Mouse (Mus musculus) midbrain, postnatal 0 days (tissue): ENCODE measurements around the gene Calca. TPM values are rescaled to one million over a fixed set of nuclear protein-coding genes. Genes with fewer than 3 reads are reported as not detected.
"Not testable (repeated sequence)": the region's sequence is repeated elsewhere in the genome, so short reads cannot be mapped to it uniquely, and the experiment has no call there.

ENCODE experiments used
- ATAC-seq: fragments of 200-750 bp; cut with Nextera tagmentation; 2 replicates; pipeline ENCODE4 v1.8.0; 2017; ENCODE audit warnings: moderate number of reproducible peaks, mild to moderate bottlenecking, moderate TSS enrichment, moderate library complexity; ENCODE audit not compliant: low FRiP score
- DNase-seq: peaks from one replicate; pipeline ENCODE4 v3.0.0-alpha.2; 2015; ENCODE audit warnings: low spot score
- H3K27ac ChIP-seq: fragments of 300-500 bp; sonication (generic); 2 replicates; pipeline ENCODE4 v1.5.1; 2014; ENCODE audit warnings: low read depth, mild to moderate bottlenecking, low read length, mixed read lengths
- H3K27me3 ChIP-seq: fragments of 300-500 bp; sonication (generic); 2 replicates; pipeline ENCODE4 v1.6.1; 2014; ENCODE audit warnings: low read length, control low read depth, mixed read lengths; ENCODE audit not compliant: insufficient read depth
- H3K36me3 ChIP-seq: fragments of 300-500 bp; sonication (generic); 2 replicates; pipeline ENCODE4 v1.6.1; 2014; ENCODE audit warnings: low read length, control low read depth, mixed read lengths; ENCODE audit not compliant: insufficient read depth
- H3K4me1 ChIP-seq: fragments of 300-500 bp; sonication (generic); 2 replicates; pipeline ENCODE4 v1.6.1; 2014; ENCODE audit warnings: mild to moderate bottlenecking, control low read depth, antibody characterized with exemption, low read length, mixed read lengths; ENCODE audit not compliant: insufficient read depth
- H3K4me2 ChIP-seq: fragments of 300-500 bp; sonication (generic); 2 replicates; pipeline ENCODE4 v1.6.1; 2014; ENCODE audit warnings: low read depth, mild to moderate bottlenecking, low read length, mixed read lengths; ENCODE audit not compliant: poor library complexity, severe bottlenecking
- H3K4me3 ChIP-seq: fragments of 300-500 bp; sonication (generic); 2 replicates; pipeline ENCODE4 v1.5.1; 2014; ENCODE audit warnings: low read depth, mild to moderate bottlenecking, low read length, moderate library complexity
- H3K9ac ChIP-seq: fragments of 300-500 bp; sonication (generic); replicated peaks from 2 replicates; pipeline ENCODE4 v1.6.1; 2014; ENCODE audit warnings: mild to moderate bottlenecking, low read length, moderate library complexity, mixed read lengths; ENCODE audit not compliant: poor library complexity, severe bottlenecking
- H3K9me3 ChIP-seq: fragments of 300-500 bp; sonication (generic); 2 replicates; pipeline ENCODE4 v1.6.1; 2016; ENCODE audit warnings: low read length, control low read depth
- CTCF ChIP-seq: IDR thresholded peaks from 2 replicates; pipeline ENCODE4 v1.5.1; 2016; ENCODE audit warnings: antibody characterized with exemption, mild to moderate bottlenecking
- WGBS: fragments of 180-500 bp; shearing (Covaris S2); extraction: QIAGEN DNeasy Blood & Tissue Kit; methylation state at CpG from one replicate; pipeline ENCODE4 v1.1.7; 2014; 5-methylcytosine and 5-hydroxymethylcytosine counted together
- polyA plus RNA-seq: library from polyadenylated mRNA; unstranded; fragments of >200 nt; fragmentation: Nextera tagmentation; extraction: Ambion mirVana; gene quantifications from 2 replicates; pipeline ENCODE4 v1.2.1, GENCODE M21; 2015
- total RNA-seq: library from RNA; depleted of rRNA; stranded (reverse); fragments of >200 nt; gene quantifications from 2 replicates; pipeline ENCODE4 v1.2.3, GENCODE M21; 2014; rRNA removed

The Calca gene
- total and polyA plus RNA-seq, 2 experiments from 2014 or later: 7.2 to 9.6 TPM

DNA sequence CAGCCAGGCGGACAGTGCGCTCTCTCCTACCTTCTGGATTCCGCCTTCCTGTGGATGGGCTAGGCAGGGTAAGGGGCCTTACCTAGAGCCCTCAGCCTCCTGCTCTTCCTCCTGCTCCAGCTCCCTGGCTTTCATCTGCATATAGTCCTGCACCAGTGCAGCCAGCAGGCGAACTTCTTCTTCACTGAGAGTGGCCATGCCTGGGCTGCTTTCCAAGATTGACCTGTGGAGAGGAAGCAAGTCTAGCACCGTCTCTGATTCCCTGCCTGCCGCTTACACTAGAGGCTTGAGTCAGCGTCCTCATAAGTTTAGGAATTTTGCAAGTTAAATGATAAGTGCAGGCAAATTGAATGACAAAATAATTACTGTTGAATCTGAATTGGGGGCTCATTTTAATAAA is 1.8 kb downstream of the Calca start:
- H3K27me3 ChIP-seq: no peaks in the 10 kb centered on the region; the same call in 1 of the 2 replicates
- H3K27ac ChIP-seq: no peak overlapping the region
- TF ChIP-seq CTCF: no peak
- no peak overlapping the region for H3K4me3 ChIP-seq
- 77% methylated on average over 7 of the region's 7 CpGs for WGBS
- DNase-seq: no peak
- ATAC-seq: no peak
- no peaks in the 10 kb centered on the region for H3K9me3 ChIP-seq
- no peaks in the 10 kb centered on the region for H3K36me3 ChIP-seq
- H3K9ac ChIP-seq: no peak overlapping the region
- no peak overlapping the region for H3K4me2 ChIP-seq
- H3K4me1 ChIP-seq: no peaks in the 10 kb centered on the region

DNA sequence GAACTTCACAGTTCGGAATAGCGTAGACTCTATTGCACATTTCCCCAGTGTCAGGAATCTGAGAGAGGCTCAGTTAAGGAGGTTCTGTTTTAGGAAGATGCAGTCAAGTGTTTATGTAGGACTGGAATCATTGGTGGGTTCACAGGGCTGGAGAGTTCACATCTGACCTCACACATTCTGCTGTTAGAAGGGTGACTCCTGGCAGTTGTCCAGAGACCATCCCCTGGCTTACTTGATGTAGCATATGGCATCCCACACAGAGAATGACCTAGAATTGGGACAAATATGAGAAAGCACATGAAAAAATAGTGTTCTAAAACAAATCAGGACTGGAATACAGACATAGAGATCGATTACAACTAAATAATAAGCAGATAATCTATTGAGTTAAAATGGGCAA is 10.2 kb downstream of the Calca start:
- ATAC-seq (no peak), DNase-seq (peak; percentile 6)
- Histone ChIP-seq H3K27me3 (no peaks in the 10 kb centered on the region), H3K4me3 (no peak overlapping the region), H3K4me2 (no peak overlapping the region), H3K9me3 (no peaks in the 10 kb centered on the region), H3K36me3 (no peaks in the 10 kb centered on the region), H3K9ac (no peak overlapping the region), H3K4me1 (no peaks in the 10 kb centered on the region), H3K27ac (no peak overlapping the region)
- no peak for TF ChIP-seq CTCF
- WGBS: 94% methylated on average over 3 of the region's 3 CpGs

DNA sequence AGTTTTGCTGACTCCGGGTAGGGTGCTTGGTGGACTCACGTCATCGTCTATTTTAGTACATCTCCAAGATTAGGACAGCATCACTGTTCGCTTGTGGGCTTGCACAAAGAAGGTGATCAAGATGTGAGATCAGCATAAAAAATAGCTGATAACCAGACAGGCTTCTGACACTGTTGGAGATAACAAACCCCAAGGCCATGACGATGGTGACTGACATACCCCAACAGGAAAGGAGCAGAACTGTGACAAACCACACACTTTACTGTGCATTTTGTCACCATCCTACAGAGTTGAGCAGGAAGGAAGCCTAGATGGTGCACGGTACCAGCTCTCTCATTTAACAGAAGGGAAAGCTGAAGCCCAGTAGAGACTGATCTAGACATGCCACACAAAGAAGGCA is 19.4 kb downstream of the Calca start:
- ATAC-seq: no peak
- H3K27me3 ChIP-seq: no peaks in the 10 kb centered on the region
- no peaks in the 10 kb centered on the region for H3K36me3 ChIP-seq
- H3K27ac ChIP-seq: no peak overlapping the region
- H3K9me3 ChIP-seq: no peaks in the 10 kb centered on the region
- TF ChIP-seq CTCF: no peak
- no peak overlapping the region for H3K4me3 ChIP-seq
- WGBS: 93% methylated on average over 6 of the region's 6 CpGs
- H3K9ac ChIP-seq: no peak overlapping the region
- DNase-seq: no peak
- no peaks in the 10 kb centered on the region for H3K4me1 ChIP-seq
- H3K4me2 ChIP-seq: no peak overlapping the region

DNA sequence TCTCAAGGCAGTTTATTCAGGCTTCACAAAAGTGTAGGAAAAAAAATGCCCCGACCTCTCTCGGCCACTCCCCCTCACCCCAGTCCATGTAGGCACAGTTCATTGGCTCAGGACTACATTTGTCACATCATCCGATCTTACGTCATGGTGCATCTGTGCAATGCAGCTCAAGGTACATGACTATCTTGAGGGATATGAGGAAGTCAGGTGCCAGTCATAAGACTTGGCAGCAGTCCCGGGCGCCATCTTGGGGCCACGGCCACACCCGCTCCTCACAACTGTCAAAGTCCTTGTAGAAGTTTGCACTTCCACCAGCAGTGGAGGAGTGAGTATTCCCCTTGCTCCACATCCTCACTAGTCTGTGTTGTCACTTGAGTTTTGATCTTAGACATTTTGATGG is 41.8 kb downstream of the Calca start:
- H3K4me2 ChIP-seq, H3K27ac ChIP-seq, DNase-seq, H3K9me3 ChIP-seq, H3K36me3 ChIP-seq, H3K27me3 ChIP-seq, ATAC-seq, H3K4me3 ChIP-seq, H3K4me1 ChIP-seq, H3K9ac ChIP-seq: not testable (repeated sequence)
- WGBS: 92% methylated on average over 8 of the region's 8 CpGs

DNA sequence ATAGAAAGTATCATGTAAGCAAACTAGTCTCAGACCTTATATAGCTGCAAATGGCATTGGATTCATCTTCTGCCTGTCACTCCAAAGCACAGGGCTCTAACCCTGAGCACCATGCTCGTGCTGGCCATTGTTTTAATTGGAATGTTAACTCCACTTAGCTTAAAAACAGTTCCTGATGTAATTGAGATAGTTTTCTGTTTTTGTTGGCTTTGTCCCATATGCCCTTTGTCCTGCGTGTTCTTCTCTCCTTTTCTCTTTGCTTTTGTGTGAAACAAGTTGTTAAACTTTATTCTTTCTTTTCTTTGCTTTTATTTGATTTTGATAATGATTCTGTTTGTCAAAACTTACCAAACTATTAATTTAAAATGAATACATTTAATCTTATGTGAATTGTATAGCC is 53.7 kb downstream of the Calca start:
- no peaks in the 10 kb centered on the region for H3K9me3 ChIP-seq
- WGBS: 54% methylated on average over 2 of the region's 2 CpGs
- no peak for TF ChIP-seq CTCF
- no peak overlapping the region for H3K9ac ChIP-seq
- H3K27me3 ChIP-seq: no peaks in the 10 kb centered on the region
- no peak overlapping the region for H3K4me3 ChIP-seq
- no peak for ATAC-seq
- no peak overlapping the region for H3K27ac ChIP-seq
- H3K36me3 ChIP-seq: no peaks in the 10 kb centered on the region
- no peak for DNase-seq
- no peak overlapping the region for H3K4me2 ChIP-seq
- H3K4me1 ChIP-seq: no peaks in the 10 kb centered on the region

Other genes with a start within 250 kb of the Calca start
- 9.5 and 12.9 TPM in 2 replicates for gene Pde3b, start 221.1 kb downstream of the Calca start, total RNA-seq
- gene Pde3b, start 221.1 kb downstream of the Calca start, polyA plus RNA-seq: 2.1 and 3.6 TPM in 2 replicates
- 3.1 and 4.4 TPM in 2 replicates for gene Cyp2r1, start 73.4 kb downstream of the Calca start, total RNA-seq
- gene Cyp2r1, start 73.4 kb downstream of the Calca start, polyA plus RNA-seq: 1.4 and 1.6 TPM in 2 replicates
- gene Calcb, start 82.3 kb upstream of the Calca start, total RNA-seq: 0.60 and 2.3 TPM in 2 replicates
- 0.70 and 1.5 TPM in 2 replicates for gene Calcb, start 82.3 kb upstream of the Calca start, polyA plus RNA-seq
- 1.9 and 2.7 TPM in 2 replicates for gene Insc, start 107.3 kb upstream of the Calca start, total RNA-seq
- gene Insc, start 107.3 kb upstream of the Calca start, polyA plus RNA-seq: 1.4 and 1.9 TPM in 2 replicates